Comparison of ENCODE assay signal across 35 mouse cellular contexts in the genomic region with DNA sequence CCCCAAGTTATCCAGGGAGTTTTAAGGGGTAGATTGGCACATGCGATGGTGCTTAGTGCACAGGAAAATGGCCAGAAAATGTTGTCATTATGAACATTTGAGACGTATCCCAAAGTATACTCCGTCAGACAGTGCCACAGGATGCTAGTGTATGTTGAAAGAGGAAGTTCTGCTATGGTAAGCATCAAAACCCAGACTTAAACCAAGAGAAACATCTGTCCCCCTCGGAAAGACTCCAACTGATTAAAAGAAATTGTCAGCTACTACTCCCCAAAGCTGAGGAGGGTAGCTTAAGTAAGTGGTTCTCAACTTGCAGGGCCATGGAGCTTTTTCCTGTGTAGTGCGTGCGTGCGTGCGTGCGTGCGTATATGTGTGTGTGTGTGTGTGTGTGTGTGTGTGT. TPM values are rescaled to one million over a fixed set of nuclear protein-coding genes. Genes with fewer than 3 reads are reported as not detected.
A peak's percentile ranks its signal among the peaks of the same experiment; 100 is the strongest.
DNase-seq lines count a peak whose midpoint lies in the region; ATAC-seq and TF ChIP-seq lines count a peak whose summit lies in the region.
"Had no signal": no experiment of that assay in that cellular context is flagged by ENCODE, and none has a peak within 500 bp of the region (broad histone marks: within the 10 kb centered on the region; RNA-seq: fewer than 3 reads in every experiment).

No protein-coding gene starts in this region.

- no peak overlapping the region for H3K4me2 ChIP-seq in kidney, embryonic 16.5 days (replicated peaks; ENCODE audit: low read depth, low read length)
- no peak overlapping the region for H3K4me2 ChIP-seq in liver, postnatal 0 days (ENCODE audit: low read depth, low read length)

- no peaks in the 10 kb centered on the region for H3K36me3 ChIP-seq in kidney, embryonic 16.5 days (ENCODE audit: insufficient read depth, low read length)
- no peaks in the 10 kb centered on the region for H3K36me3 ChIP-seq in liver, postnatal 0 days (replicated peaks; ENCODE audit: insufficient read depth, low read length)
- H3K36me3 ChIP-seq: embryonic facial prominence, embryonic 10.5 days; embryonic facial prominence, embryonic 13.5 days; forebrain, embryonic 12.5 days; forebrain, embryonic 15.5 days; heart, embryonic 13.5 days; hindbrain, embryonic 10.5 days; hindbrain, embryonic 13.5 days; intestine, embryonic 15.5 days had no signal

- H3K4me3 ChIP-seq in kidney, embryonic 16.5 days (ENCODE audit: low read length), result no peak overlapping the region
- H3K4me3 ChIP-seq in liver, postnatal 0 days (ENCODE audit: low read depth, low read length), result no peak overlapping the region
- H3K4me3 ChIP-seq: erythroblast, embryonic 14.5 days had no signal

- H3K27me3 ChIP-seq in kidney, embryonic 16.5 days (ENCODE audit: insufficient read depth, low read length), result peaks cover 11% of the 10 kb centered on the region; the same call in 1 of the 2 replicates
- 0 out of 2 replicates have a peak, but pooled peaks cover 5% of the 10 kb centered on the region for H3K27me3 ChIP-seq in liver, postnatal 0 days (ENCODE audit: insufficient read depth, low read length)
- H3K27me3 ChIP-seq: Patski had no signal

- ATAC-seq in megakaryocyte, adult 5-6 weeks (ENCODE audit: poor library complexity, severe bottlenecking), result peak; percentile 38; the same call in 1 of the 2 replicates
- ATAC-seq in kidney, embryonic 16.5 days (ENCODE audit: low FRiP score, low TSS enrichment), result no peak
- no peak for ATAC-seq in liver, postnatal 0 days
- ATAC-seq: CD4-positive, CD25-positive, alpha-beta regulatory T cell, adult 4 months had no signal

- WGBS in kidney, embryonic 16.5 days, result 93% methylated on average over 10 of the region's 10 CpGs
- 59% methylated on average over 10 of the region's 10 CpGs for WGBS in liver, postnatal 0 days (ENCODE audit: insufficient replicate concordance)

- peak; percentile 55 for DNase-seq in heart, adult 11 months
- DNase-seq in heart, postnatal 36 days, result no peak
- DNase-seq in 416B (ENCODE audit: low read depth) (peak; percentile 63), MEL-GATA-1-ER (ENCODE audit: extremely low read depth, low read depth) (peak; percentile 12)
- DNase-seq in liver, postnatal 0 days, result no peak
- DNase-seq in cerebellum, postnatal 14 days, result no peak
- DNase-seq: adrenal gland, postnatal 10 days; adrenal gland, postnatal 36 days; cerebellum, adult 18-20 months; cerebellum, adult 9-10 months; cerebellum, postnatal 25 days; embryo, embryonic 11 days; gastrocnemius, postnatal 10 days; gastrocnemius, postnatal 36 days; heart, adult 18-20 months; heart, postnatal 14 days had no signal

- no peaks in the 10 kb centered on the region for H3K4me1 ChIP-seq in kidney, embryonic 16.5 days (ENCODE audit: insufficient read depth, low read length)
- no peaks in the 10 kb centered on the region for H3K4me1 ChIP-seq in liver, postnatal 0 days (ENCODE audit: insufficient read depth)

- no peak overlapping the region for H3K27ac ChIP-seq in kidney, embryonic 16.5 days (ENCODE audit: low read length)
- no peak overlapping the region for H3K27ac ChIP-seq in liver, postnatal 0 days (ENCODE audit: low read depth)
- H3K27ac ChIP-seq: embryonic facial prominence, embryonic 13.5 days; forebrain, embryonic 12.5 days; forebrain, embryonic 15.5 days; heart, embryonic 13.5 days; hindbrain, embryonic 13.5 days; intestine, embryonic 15.5 days had no signal

- no peak for TF ChIP-seq EP300 in liver, postnatal 0 days (IDR thresholded peaks at IDR 0.05; ENCODE audit: low read depth)

- H3K9ac ChIP-seq in kidney, embryonic 16.5 days (replicated peaks; ENCODE audit: low read length), result no peak overlapping the region
- H3K9ac ChIP-seq in liver, postnatal 0 days (replicated peaks), result no peak overlapping the region
- H3K9ac ChIP-seq: intestine, embryonic 15.5 days had no signal

- no peak for TF ChIP-seq CTCF in liver, postnatal 0 days (IDR thresholded peaks at IDR 0.05; ENCODE audit: low read depth)

- intact Hi-C loops in heart, postnatal 36 days (cut with DNase I), result loop anchor here (2.0 to 5.0 kb wide), 2 partner anchors 241 to 1295 kb away; no protein-coding TSS in a partner anchor

- no peaks in the 10 kb centered on the region for H3K9me3 ChIP-seq in kidney, embryonic 16.5 days (ENCODE audit: low read length)
- H3K9me3 ChIP-seq in liver, postnatal 0 days (ENCODE audit: low read length), result no peaks in the 10 kb centered on the region
- H3K9me3 ChIP-seq: embryonic facial prominence, embryonic 10.5 days; embryonic facial prominence, embryonic 13.5 days; forebrain, embryonic 12.5 days; forebrain, embryonic 15.5 days; heart, embryonic 13.5 days; hindbrain, embryonic 10.5 days; hindbrain, embryonic 13.5 days; intestine, embryonic 15.5 days had no signal

RNA-seq across cellular contexts. Expression of gene Olfr545, which starts 12.6 kb away (rescaled TPM):
- not detected for total RNA-seq in heart, postnatal 36 days (2021)
- total RNA-seq in megakaryocyte, adult 5-6 weeks (2015), result not detected in 2 replicates
- total RNA-seq in megakaryocyte, adult 5-6 weeks (2017), result not detected in 2 replicates
- 0.08 TPM in 1 of 2 replicates, not detected in the other for polyA plus RNA-seq in kidney, embryonic 16.5 days (2015; fragmentation: Nextera tagmentation; extraction: Ambion mirVana)
- not detected in 2 replicates for polyA plus RNA-seq in liver, postnatal 0 days (2015; fragmentation: Nextera tagmentation; extraction: Ambion mirVana)
- total RNA-seq: adrenal gland, adult 18-20 months; adrenal gland, postnatal 10 days; adrenal gland, postnatal 36 days; gastrocnemius, adult 18-20 months; gastrocnemius, postnatal 10 days; gastrocnemius, postnatal 36 days; heart, adult 18-20 months; heart, postnatal 14 days had no signal
- polyA plus RNA-seq: C2C12; CD4-positive, CD25-positive, alpha-beta regulatory T cell, adult 4 months; cortical plate, adult 2 months; embryonic facial prominence, embryonic 13.5 days; erythroblast, embryonic 14.5 days; forebrain, embryonic 12.5 days; heart, embryonic 16.5 days; Patski had no signal

RNA-seq across cellular contexts. Expression of gene Olfr547, which starts 22.6 kb away (rescaled TPM):
- total RNA-seq in heart, postnatal 36 days (2021), result not detected
- total RNA-seq in megakaryocyte, adult 5-6 weeks (2015), result not detected in 2 replicates
- not detected in 2 replicates for total RNA-seq in megakaryocyte, adult 5-6 weeks (2017)
- not detected in 2 replicates for polyA plus RNA-seq in kidney, embryonic 16.5 days (2015; fragmentation: Nextera tagmentation; extraction: Ambion mirVana)
- polyA plus RNA-seq in liver, postnatal 0 days (2015; fragmentation: Nextera tagmentation; extraction: Ambion mirVana), result not detected in 2 replicates
- total RNA-seq: adrenal gland, adult 18-20 months; adrenal gland, postnatal 10 days; adrenal gland, postnatal 36 days; gastrocnemius, adult 18-20 months; gastrocnemius, postnatal 10 days; gastrocnemius, postnatal 36 days; heart, adult 18-20 months; heart, postnatal 14 days had no signal
- polyA plus RNA-seq: C2C12; CD4-positive, CD25-positive, alpha-beta regulatory T cell, adult 4 months; cortical plate, adult 2 months; embryonic facial prominence, embryonic 10.5 days; embryonic facial prominence, embryonic 13.5 days; erythroblast, embryonic 14.5 days; forebrain, embryonic 12.5 days; forebrain, embryonic 15.5 days; heart, embryonic 13.5 days; heart, embryonic 16.5 days; hindbrain, embryonic 10.5 days; hindbrain, embryonic 13.5 days; hindbrain, embryonic 16.5 days; intestine, embryonic 15.5 days; Patski had no signal

RNA-seq across cellular contexts. Expression of gene Olfr544, which starts 23.8 kb away (rescaled TPM):
- not detected for total RNA-seq in heart, postnatal 36 days (2021)
- total RNA-seq in megakaryocyte, adult 5-6 weeks (2015), result not detected in 2 replicates
- total RNA-seq in megakaryocyte, adult 5-6 weeks (2017), result 0.04 TPM in 1 of 2 replicates, not detected in the other
- polyA plus RNA-seq in kidney, embryonic 16.5 days (2015; fragmentation: Nextera tagmentation; extraction: Ambion mirVana), result 0.18 TPM in 1 of 2 replicates, not detected in the other
- 0.04 and 0.06 TPM in 2 replicates for polyA plus RNA-seq in liver, postnatal 0 days (2015; fragmentation: Nextera tagmentation; extraction: Ambion mirVana)
- total RNA-seq: adrenal gland, adult 18-20 months; adrenal gland, postnatal 10 days; adrenal gland, postnatal 36 days; gastrocnemius, adult 18-20 months; gastrocnemius, postnatal 10 days; gastrocnemius, postnatal 36 days; heart, adult 18-20 months; heart, postnatal 14 days had no signal
- polyA plus RNA-seq: CD4-positive, CD25-positive, alpha-beta regulatory T cell, adult 4 months; cortical plate, adult 2 months; erythroblast, embryonic 14.5 days; heart, embryonic 13.5 days; intestine, embryonic 15.5 days; Patski had no signal

RNA-seq across cellular contexts. Expression of gene Olfr548-ps1, which starts 28.8 kb away (rescaled TPM):
- not detected for total RNA-seq in heart, postnatal 36 days (2021)
- not detected in 2 replicates for total RNA-seq in megakaryocyte, adult 5-6 weeks (2015)
- not detected in 2 replicates for total RNA-seq in megakaryocyte, adult 5-6 weeks (2017)
- not detected in 2 replicates for polyA plus RNA-seq in kidney, embryonic 16.5 days (2015; fragmentation: Nextera tagmentation; extraction: Ambion mirVana)
- not detected in 2 replicates for polyA plus RNA-seq in liver, postnatal 0 days (2015; fragmentation: Nextera tagmentation; extraction: Ambion mirVana)
- total RNA-seq: adrenal gland, adult 18-20 months; adrenal gland, postnatal 10 days; adrenal gland, postnatal 36 days; gastrocnemius, adult 18-20 months; gastrocnemius, postnatal 10 days; gastrocnemius, postnatal 36 days; heart, adult 18-20 months; heart, postnatal 14 days had no signal
- polyA plus RNA-seq: C2C12; CD4-positive, CD25-positive, alpha-beta regulatory T cell, adult 4 months; cortical plate, adult 2 months; embryonic facial prominence, embryonic 10.5 days; embryonic facial prominence, embryonic 13.5 days; erythroblast, embryonic 14.5 days; forebrain, embryonic 12.5 days; forebrain, embryonic 15.5 days; heart, embryonic 13.5 days; heart, embryonic 16.5 days; hindbrain, embryonic 10.5 days; hindbrain, embryonic 13.5 days; hindbrain, embryonic 16.5 days; intestine, embryonic 15.5 days; Patski had no signal

RNA-seq across cellular contexts. Expression of gene Olfr543, which starts 30.4 kb away (rescaled TPM):
- not detected for total RNA-seq in heart, postnatal 36 days (2021)
- total RNA-seq in megakaryocyte, adult 5-6 weeks (2015), result not detected in 2 replicates
- total RNA-seq in megakaryocyte, adult 5-6 weeks (2017), result not detected in 2 replicates
- polyA plus RNA-seq in kidney, embryonic 16.5 days (2015; fragmentation: Nextera tagmentation; extraction: Ambion mirVana), result 0.41 and 0.51 TPM in 2 replicates
- polyA plus RNA-seq in liver, postnatal 0 days (2015; fragmentation: Nextera tagmentation; extraction: Ambion mirVana), result 0.12 and 0.19 TPM in 2 replicates
- total RNA-seq: adrenal gland, adult 18-20 months; adrenal gland, postnatal 10 days; adrenal gland, postnatal 36 days; gastrocnemius, adult 18-20 months; gastrocnemius, postnatal 10 days; gastrocnemius, postnatal 36 days; heart, adult 18-20 months; heart, postnatal 14 days had no signal
- polyA plus RNA-seq: cortical plate, adult 2 months; erythroblast, embryonic 14.5 days; heart, embryonic 13.5 days; Patski had no signal

Comparison
In these comparisons a context has a peak if more than half of its experiments do, and no peak if none do; other contexts are left out.
1. DNase-seq: peak in heart, adult 11 months (single experiment), 416B (single experiment) and MEL-GATA-1-ER (single experiment); none in heart, postnatal 36 days (0 of 2), liver, postnatal 0 days (single experiment) and cerebellum, postnatal 14 days (0 of 2).